Mouse (Mus musculus) testis, postnatal 10 days (tissue): ENCODE results near the gene Fam193b.
"Not testable (repeated sequence)": the region's sequence is repeated elsewhere in the genome, so short reads cannot be mapped to it uniquely, and the experiment has no call there.

ENCODE experiments used
- DNase-seq: peaks from one replicate; pipeline ENCODE4 v3.0.0; 2021; ENCODE audit warnings: low spot score

Gene Fam193b

DNA sequence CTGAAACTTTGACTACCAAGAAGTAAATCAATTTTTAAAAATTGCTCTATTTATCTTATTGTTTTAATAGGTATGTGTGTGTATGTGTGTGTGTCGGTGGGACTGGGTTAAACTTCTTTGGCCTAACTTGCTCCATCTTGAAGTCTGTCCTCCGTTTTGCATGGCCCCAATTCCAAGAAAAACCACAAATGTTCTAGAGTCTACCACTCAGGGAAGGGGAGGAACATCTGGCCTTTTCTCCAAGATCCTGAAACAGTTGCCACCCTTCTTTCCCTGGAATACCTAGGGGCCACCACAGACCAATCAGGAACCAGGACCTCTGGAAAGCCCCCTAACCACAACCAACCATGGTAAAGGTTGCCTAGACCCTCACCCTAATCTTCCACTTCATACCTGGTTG lies 1.1 kb upstream of the Fam193b start:
- DNase-seq = no peak

DNA sequence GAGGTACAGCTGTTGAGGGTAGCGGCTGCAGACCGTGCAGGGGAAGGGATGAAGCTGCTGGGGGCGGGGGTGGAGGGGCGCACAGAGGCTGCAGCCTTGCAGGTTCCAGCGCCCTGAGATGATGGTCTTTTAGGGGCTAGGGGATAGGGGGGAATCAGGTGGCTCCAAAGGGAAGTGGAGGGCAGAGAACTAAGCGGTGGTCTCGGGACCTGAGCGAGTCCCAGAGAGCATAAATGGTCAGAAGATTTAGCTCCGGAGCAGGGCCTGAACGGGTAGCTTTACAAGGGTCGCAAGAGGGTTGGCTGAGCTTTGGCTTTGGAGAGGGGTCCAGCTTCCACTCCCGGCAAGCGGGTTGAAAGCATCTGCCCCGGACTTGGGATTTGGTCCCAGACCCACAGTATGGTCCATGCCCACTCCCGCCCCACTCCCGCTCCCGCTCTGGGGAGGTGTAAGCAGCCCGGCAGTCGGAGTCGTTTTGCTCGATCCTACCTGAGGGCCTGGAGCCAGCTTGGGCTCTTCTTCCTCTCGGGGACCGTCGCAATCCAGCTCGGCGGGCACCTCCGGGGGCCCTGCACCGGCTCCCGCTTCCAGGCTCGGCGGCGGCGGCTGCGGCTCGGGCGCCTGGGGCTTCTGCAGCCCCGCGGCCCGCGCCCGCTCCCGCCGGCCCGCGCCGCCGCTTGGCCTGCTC lies 490 bp downstream of the Fam193b start:
- DNase-seq = peak; percentile 73

DNA sequence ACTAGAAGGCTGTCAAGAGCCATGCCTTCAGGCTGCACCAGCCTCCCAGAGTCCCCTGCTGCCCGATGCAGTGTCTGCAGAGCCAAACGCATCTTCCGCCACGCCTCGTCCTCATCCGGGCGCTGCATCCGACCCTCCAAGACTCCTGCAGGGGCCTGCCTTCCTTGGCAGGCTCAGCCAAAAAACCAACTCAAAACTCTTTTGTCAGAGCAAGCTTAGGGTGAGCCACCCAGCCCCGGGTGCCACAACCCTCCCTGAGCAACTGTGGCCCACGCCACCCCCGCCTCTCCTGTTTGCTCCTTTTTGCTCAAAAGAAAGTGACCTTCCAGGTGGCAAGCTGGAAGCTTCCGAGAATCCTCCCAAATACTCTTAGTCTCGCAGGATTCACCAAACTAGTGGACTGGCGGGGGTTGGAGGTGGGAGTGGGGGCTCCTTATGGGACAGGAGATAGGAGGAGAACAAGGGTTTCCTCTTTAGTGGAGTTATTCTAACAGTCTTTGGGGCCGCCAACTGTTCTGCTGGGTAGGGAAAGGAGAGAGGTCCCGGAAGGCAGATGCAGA lies 1.1 kb downstream of the Fam193b start:
- DNase-seq = no peak

DNA sequence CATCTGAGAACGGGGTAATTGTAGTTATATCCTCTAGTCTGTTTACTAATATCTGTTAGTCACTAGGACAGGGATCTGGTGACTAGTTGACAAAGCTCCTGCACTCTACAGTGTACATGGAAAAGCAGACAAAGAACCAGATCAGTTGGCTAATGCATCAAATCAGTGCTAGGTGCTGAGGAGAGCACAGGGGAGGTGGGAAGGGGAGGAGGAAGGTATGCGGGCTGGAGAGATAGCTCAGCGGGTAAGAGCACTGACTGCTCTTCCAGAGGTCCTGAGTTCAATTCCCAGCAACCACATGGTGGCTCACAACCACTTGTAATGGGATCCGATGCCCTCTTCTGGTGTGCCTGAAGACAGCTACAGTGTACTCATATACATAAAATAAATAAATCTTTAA lies 2.4 kb downstream of the Fam193b start:
- DNase-seq = not testable (repeated sequence)

DNA sequence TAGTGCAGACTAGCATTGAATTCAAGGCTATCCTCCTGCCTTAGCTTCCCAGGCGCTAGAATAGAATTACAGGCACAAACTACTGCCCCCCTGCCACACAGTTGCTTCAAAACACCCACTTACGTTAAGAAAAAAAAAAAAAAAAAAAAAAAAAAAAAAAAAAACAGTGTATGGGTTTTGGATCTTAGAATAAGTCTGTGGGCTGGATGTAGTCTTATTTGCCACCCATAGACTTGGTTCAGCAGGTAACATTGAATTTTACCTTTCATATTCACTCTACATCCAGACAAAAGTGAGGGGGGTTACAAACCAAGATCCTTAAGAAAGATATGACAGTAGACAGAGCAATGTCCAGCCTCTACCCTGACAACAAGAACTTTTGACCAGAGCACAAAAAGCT lies 3.0 kb downstream of the Fam193b start:
- no peak for DNase-seq

DNA sequence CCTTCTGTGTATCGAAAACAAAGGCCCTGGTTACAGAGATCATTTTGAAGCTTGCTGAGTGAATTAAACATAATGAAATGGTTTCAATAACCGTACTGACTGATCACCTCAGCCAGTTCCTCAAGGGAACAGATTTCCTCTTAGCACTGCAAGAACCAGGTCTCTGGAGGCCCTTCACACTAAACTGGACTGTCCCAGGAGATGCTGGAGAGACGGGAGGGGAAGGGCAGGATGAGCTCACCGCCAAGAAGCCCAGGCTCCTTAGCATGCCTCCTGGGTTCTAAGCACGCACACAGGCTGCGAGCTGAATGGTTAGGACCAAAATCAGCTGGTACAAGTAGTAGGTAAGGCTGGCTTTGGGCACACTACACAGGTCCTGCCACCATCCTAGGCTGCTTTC lies 3.9 kb downstream of the Fam193b start:
- no peak for DNase-seq

DNA sequence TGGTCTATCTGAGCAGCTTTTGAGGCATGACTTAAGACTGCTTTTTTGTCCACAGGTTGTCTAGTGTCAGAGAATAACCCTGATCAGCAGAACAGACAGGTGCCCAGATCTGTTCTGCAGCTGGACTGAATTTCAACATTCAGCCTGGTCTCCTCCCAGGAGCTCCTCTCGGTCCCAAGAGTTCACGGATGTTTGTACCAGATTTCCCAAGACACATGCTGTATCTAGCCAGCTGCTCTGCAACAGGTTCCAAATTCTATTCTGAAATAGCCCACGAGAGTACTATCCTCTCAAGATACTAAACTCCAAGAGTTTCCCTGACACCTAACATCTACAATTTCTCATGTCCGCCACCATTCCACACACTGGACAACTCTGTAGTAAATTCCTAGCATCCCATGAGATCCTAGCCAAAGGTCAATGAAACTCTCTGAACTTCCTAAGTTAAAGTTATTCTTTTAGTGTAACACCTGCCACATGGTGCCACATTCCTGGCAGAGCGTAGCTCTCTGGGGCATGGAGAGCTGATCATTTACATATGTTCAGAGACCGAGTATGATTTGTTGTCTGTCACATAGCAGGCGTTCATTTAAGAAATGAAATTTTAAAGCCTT lies 7.5 kb downstream of the Fam193b start:
- DNase-seq = no peak

DNA sequence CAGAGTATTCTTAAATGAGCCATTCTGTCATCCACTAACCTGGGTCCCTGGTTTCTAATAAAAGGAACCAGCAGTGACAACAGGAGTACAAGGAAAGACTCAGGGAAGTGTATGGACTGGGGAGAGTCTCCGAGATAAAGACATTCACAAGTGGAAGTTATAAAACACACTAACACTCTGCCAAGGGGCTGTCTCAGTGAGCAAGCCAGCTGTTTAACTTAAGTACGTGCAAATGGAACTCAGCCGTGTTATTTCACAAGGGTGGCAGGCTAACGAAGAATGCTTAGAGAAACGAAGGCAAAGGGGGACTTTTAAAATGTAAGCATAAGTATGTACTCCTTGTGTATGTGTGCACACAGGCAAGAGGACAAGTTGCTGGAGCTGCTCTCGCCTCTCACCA lies 13.4 kb downstream of the Fam193b start:
- DNase-seq = no peak

DNA sequence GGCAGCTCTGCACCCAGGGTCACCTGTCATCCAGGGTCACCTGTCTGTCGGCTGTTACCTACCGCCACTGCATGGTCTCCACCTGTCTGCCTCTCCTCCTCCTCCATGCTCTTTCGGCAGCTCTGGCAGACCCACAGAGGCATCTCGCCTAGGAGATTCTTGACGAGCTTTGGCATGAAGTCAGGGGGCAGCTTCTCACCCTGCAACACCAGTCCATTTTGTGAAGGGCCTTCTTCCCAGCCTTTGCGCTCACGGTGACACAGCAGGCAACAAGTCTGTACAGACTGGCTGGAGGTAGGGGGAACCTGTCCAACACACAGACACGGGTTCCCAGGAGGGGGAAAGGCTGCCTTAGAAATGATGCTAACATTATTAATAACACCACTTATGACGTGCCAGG lies 15.0 kb downstream of the Fam193b start:
- no peak for DNase-seq

DNA sequence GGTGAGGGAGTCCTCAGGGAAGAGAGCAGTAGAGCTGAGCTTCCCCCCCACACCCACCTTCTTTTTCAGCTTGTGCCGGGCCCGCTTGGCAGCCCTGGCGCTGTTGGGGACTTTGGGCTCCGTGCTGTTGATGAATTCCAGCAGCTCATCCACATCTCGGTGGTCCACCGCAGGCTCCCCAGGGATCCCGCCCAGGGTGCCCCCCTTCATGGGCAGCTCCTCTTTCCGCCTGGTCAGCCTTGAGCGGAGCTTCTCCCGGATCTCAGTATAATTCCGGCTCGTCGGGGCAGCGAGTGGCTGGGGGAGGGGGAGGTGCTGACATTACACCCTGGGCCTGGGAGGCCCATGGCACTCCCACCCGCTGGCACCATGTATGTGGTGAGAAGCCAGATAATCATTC lies 21.9 kb downstream of the Fam193b start:
- no peak for DNase-seq

DNA sequence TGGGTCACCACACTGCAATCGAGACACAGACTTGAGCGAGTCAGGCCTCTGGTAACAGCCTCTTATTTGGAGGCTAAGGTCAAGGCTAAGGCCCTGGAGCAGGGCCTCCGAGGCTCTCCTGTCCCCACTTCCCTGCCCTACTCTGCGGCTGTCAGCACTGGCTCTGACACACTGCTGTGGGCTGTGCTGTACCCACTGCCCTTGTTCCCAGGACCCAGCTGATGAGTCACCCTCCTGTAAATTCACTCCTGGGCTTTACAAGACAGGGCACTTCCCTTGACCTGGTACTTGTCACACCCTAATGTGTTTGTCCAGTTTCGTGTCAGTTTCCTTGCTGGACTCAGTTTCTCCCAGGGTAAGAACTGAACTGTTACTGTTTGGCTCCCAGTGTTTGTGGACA lies 22.5 kb downstream of the Fam193b start:
- DNase-seq = no peak

DNA sequence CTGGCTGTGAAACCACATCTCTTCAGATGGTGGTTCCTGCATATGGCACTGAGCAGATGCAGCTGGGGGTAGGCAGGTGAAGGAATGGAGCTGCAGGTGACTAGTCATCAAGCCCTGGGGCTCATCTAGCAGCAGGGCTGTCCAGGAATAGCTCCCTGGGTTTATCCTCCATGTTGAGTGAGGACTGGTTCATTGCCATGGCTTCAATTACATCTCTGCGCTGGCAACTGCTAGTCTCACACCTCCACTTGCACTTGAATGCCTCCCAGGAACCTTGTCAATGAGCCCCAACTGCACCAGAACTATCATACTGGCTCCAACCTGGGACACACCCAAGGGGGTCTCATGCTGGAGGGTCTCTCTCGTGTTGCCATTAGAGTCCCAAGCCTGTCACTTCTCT lies 23.0 kb downstream of the Fam193b start:
- DNase-seq = no peak

DNA sequence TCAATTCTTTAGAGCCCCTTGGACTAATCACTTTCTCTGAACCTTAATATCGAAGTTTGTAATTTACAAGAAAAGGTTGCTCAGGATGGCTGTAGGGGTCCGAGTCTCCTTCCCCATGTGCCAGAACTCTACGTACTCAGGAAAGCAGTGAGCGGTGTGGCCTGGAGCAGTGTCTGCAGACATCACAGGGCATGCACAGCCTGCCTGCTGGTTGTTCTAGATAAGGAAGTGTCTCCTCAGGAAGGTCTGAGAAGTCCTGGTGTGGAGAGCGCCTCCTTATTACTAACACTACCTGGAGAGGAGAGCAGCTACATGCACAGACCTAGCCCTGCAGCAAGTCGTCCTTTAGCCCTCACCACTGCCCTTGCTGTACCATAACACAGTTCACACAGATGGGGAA lies 26.1 kb downstream of the Fam193b start:
- no peak for DNase-seq

DNA sequence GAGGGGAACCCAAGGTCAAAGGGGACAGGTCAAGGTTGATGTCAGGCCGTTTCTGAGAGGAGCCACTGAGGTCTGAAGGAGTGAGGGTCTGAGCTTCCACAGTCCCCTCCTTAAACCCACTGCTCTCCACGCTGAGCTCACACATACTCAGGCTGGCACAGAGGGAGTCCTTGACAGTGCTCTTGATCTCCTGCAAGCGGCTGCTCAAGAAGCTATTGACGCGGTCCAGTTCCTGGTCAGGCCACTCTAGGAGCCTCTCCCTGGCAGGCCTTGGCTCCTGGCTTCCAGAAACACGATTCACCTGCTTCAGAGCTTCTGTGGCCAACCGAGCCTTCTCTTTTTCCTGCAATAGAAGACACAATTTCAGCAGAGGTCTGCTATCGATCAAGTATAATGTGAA lies 27.5 kb downstream of the Fam193b start:
- no peak for DNase-seq

DNA sequence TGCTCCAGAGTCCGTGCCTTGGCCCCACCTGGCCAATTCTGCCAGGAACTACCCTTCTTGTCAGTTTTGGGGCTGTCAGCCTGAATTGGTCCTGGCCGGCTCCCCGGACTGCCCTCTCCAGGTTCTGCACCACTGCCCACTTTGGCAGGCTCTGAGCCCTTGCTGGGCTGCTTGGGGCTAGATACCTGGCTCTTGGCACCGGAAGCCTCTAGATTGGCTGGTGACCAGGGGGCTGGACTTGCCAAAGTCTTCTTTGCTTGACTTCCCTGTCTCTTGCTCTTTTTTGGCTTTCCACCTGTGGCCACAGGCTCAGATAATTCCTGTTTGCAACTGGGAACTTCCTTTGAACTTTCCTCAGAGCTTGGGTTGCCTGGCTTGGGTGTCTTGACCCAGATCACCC lies 28.0 kb downstream of the Fam193b start:
- DNase-seq = no peak

DNA sequence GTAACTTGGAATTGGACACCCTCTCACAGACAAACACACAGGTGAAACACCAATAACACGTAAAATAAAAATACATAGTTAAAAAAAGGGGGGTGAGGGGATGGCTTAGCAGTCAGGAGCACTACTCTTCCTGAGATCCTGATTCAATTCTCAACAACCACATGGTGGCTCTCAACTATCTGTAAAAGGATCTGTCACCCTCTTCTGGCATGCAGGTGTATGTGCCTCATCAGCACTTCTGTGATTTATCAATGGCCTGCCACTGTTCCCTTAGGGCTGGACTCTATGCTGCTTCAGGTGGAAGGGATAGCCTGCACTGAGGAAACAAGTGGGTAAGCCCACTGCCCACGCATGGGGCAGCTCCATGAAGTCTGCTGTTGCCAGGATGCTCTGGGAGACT lies 30.0 kb downstream of the Fam193b start:
- no peak for DNase-seq

DNA sequence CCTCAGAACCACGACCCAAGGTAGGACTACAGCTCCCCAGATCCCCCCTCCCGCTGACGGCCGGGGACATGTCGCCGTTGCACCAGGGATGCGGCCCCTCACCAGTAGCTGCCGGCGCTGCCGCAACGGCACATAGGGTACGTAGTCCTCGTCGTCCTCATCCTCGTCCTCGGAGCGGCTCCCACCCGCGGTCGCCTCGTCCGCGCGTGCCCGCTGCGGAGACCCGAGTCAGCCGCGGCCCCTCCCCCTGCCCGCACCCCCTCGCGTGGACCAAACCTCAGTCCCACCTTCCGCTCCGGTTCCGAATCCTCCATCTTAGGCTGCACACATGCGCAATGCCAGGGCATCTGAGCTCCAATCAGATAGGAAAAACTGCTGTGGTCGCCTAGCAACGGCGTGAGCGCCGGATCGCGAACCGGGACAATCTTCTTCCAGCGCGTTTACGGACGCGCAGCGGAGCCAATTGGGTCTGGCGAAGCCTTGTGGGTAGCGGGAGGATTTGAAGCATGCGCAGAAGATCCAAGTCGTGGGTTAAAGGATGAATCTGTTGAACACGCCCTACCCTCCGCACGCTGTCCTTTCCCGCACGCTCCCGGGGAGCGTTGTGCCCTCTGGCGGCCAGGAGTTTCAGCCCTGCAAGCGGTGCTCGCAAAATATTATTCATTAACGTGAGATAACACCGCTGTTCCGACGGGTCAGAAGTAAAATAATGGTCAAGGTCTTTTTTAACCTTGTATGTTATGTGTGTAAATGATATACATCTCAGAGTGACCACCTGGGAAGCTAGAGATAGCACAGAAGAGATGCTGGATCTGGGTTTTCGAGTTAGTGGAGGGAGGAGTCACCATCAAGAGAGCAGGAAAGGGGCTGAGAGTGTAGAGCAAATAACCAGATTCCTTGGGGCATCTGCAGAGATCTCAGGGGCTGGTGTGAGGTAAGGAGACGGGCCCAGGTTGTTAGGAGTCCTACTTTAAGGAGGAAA lies 34.4 kb downstream of the Fam193b start, which contains the start of gene Ddx41:
Gene Ddx41, minus strand, starts transcription at position 465 of the 982 bp plus-strand sequence.
- DNase-seq = peak; percentile 97

DNA sequence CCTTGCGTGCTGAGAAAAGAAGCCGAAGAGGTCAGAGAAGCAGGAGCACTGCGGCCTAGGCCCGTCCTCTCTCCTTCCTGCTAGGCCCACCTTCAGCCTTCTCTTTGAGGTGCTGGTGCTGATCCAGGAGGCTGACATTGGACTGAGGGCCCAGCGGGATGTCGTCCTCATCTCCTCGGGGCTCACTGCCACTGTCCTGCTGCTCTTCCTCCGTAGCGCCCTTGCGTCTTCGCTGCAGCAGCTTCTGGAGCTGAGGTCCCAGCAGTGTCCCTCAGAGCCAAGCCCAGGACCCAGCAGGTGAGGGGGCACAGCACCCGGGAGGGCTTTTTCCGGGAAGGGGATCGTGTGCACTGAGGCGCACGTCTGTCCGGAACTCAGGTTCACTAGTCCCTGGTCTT lies 35.1 kb downstream of the Fam193b start:
- no peak for DNase-seq

DNA sequence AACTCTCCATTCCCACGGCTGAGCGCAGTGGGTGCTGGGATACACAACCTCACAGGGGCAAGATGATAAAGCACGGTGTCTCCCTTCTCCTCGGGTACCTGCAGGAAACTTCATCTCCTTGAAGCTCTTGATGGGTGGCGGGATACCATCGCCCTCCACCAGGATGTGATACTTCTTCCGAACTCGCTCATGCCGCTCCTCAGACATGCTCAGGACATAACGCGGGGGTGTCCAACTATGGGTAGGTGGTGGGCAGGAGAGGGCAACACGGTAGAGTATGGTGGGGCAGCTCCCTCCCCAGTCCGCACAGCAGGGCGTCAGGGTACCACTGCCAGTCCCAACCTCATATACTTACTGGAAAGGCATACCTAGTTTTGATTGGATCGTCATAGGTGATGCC lies 35.7 kb downstream of the Fam193b start:
- DNase-seq = no peak

DNA sequence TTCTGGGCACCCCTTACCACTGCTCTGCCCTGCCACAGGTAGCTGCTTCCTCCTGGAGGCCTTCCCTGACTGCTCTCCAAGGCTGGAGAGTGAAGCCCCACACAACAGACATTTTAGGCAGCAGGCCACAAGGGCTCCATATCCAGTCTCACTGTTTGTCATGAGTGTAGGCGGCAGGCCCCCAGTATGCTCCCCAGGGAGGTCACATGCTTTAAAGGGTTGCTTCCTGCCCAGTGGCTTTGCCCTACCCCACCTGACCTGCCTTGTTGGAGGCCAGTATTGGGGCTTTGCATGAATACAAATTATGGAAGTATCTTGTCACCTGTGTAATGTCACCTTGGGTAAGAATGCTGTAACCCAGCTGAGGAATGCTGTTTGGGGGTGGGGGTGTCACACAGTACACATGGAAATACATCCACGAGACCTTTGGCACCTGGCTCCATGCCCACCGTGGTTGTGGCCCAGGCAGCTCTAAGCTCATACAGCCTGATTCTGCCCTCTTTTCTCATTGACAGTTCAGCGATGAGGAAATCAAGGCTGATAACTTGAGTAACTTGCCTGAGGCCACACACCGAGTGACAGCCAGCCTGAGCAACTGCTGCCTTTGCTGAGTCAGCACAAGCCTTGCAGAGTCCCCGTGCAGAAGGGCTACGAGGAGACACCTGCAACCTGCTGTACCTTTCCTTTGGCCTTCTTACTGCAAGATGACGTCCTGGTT lies 41.6 kb downstream of the Fam193b start, which contains the start of gene Dok3:
Gene Dok3, minus strand, starts transcription at position 99 of the 718 bp plus-strand sequence.
- no peak for DNase-seq

DNA sequence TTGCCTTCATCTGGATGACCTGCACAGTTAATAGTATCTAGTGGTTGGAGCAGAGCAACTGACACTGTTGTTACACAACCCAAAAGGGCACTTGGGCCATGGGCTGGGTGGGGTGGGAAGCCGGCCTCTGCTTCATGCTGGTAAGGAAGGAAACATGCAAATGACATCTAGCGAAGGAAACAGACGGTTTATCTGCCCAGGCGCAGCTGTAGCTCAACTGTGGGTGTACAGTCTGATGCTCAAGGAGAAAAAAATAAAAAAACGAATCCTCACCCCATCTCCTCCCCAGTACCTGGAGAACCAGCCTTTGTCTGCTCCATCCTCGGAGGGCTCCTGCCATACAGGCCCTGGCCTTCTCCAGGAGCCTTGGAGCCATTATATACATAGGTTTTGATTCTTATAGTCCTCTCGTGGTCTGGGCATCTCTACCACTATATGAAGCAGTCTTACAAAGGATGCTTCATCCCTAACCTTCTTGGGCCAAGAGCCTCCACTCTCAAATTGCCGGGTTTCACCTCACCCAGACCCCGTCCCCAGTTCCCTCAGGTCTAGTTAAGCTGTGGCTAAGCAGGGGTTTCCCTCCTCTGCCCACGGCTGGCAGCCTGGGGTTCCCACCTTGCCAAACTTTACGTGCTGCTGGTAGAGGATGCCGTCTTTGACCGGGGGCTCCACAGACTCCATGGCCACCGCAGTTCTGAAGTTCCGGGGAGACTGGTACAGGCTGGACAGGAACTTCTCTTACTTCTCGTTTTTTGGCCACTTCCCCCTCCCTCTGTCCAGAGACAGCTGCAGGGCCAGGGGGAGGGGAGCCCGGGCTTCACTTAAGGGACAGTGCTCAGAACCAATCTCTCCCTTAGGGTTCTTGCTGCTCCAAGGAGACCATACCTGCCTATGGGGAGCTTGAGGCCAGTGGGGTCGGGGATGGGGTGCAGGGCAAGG lies 42.8 kb downstream of the Fam193b start:
- DNase-seq = no peak
